Mouse (Mus musculus) telencephalon, adult 2 months (tissue): ENCODE measurements around the gene Zeb2.
"Not testable (repeated sequence)": the region's sequence is repeated elsewhere in the genome, so short reads cannot be mapped to it uniquely, and the experiment has no call there.

Source experiments
- DNase-seq: peaks from one replicate; pipeline ENCODE4 v3.0.0-alpha.2; 2011; ENCODE audit warnings: low read depth, low spot score

Gene Zeb2

DNA sequence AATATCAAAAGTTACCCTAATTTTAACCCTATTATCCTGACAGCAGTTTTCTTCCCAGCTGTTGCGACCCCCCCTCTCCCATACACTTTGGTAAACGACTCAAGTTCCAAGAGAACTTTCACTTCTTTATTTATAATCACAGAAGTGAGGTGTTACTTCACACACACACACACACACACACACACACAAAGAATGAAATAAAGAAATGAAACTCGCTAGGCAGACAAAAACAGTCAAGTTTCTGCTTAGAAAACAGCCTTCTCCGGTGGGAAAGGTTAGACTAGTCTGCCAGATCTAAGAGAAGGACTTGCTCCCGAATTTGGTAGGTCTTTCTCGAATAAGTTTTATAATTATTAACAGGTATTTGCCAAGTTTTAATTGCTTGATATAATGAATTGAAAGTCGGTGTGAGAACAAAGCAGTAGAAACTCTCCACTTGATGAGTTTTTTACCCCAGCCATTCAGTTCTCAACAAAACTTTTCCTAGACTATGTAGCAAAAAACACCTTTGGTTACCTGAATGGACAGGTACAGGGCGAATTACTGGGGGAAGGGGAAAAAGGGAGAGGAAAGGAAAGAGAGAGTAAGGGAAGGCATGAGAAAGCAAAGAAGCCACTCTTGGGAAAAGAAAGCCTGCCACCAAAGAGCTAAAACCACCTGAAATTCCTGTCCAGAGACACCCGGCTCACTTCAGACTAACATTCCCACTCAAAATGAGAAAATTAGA, 5.0 kb downstream of the Zeb2 start:
- DNase-seq = no peak

DNA sequence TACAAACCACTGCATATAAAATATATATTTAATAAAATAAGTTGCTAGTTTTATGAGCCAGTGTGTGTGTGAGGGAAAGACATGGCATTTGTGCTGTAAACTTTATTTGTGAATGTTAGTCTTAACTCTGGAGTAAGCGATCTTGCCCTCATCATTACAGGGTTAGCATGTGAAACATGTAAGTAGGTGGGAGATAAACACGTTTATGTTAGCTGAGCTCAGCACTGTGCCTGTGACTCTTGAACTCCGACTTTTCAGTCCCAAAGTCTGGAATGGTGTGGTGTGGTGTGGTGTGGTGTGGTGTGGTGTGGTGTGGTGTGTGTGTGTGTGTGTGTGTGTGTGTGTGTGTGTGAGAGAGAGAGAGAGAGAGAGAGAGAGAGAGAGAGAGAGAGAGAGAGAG, 5.6 kb downstream of the Zeb2 start:
- not testable (repeated sequence) for DNase-seq

DNA sequence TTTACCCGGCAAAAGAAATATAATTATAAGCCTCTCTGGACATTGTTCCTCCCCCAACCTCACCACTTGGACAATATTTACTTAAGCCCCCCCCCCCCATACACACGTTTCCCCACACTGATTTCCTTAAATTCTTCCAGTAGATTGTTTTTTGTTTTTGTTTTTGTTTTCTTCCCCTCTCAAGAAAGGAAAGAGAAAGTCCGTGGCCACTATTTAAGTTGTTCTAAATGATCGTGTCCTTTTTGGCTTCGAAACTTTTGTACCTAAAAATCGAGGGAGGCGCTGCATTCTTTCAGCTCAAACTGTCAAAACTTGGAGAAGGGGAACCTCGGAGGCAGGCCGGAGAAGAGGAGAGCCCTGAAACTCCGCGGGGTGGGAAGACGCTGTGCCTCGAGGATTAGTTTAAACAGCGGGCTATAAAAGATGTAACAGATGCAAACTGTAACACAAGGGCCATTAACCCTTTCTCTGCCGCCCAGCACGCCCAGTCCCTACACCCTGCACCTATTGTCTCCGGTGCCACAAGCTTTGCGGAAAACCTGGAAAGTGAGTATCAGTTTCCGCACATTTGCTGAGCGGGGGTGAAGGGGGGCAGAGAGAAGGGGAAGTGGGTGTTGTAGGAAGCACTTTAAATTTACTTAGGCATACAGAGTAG, 6.3 kb downstream of the Zeb2 start:
- no peak for DNase-seq

DNA sequence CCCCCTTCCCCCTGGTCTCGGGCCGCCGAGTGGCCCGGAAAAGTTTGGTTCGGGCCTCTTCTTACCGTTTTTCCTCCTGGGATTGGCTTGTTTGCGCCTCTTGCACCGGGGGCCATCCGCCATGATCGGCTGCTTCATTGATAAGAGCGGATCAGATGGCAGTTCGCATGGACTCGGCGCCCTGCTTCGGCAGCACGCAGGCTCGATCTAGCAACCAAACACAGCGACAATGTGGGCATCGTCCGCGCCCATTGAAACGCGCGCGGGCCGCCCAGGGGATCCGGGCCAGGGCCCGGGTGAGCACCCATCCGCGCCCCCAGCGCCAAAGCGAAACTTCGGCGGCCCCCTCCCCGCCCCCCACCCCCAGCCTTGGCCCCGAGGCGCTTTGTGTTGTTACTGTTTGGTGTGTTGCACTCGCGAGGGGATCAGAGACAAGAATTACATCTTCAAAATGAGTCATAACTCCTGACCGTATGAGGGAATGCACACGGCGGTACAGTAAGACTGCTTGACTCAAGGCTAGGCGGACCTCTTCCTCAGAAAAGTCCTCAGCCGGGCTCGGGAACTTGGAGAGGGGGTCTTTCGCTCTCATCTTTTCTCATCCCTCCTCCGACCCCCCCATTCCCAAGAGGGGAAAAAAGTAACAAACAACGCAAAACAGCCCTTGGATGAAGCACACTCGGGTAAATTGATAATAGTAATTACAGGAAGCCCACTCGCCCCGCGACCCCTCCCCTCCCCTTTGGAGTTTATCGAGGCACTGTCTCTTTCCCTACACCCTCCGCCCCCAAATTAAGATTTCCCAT, 7.0 kb downstream of the Zeb2 start:
- DNase-seq = no peak

DNA sequence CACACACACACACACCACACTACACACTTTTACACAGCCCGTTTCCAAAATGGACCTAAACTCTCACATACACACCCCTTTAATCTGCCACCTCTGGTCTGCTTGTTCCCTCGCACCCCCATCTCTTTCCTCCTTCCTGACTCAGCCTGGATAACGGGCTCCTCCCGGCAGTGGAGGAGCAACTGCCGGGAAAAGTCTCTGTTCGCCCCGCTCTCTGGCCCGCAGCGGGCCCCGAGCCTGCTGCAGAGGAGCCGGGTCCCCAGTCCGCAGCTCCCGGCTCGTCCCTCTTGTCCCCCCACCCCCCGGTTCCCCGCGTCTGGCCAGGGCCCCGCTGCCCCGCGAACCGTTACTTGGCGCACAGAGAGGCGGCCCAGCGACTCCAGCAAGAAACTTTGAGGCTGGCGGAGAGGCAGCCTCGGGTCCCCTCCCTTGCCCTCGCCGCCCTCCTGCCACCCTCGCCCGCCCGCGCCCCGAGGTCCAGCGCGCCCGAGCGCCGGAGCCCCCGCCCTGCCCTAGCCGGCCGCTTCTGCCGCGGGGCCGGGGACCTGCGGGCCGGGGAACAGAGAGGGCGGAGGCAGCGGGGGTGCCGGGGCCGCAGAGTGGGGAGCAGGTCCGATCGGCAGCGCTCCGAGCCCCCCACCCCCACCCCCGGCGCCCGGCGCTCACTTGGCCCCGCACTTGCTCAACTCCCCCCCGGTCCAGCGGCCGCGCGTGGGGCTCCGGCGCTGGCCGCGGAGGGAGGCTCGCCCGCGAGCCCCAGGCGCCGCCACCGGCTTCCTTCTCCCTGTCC, 7.8 kb downstream of the Zeb2 start:
- no peak for DNase-seq

DNA sequence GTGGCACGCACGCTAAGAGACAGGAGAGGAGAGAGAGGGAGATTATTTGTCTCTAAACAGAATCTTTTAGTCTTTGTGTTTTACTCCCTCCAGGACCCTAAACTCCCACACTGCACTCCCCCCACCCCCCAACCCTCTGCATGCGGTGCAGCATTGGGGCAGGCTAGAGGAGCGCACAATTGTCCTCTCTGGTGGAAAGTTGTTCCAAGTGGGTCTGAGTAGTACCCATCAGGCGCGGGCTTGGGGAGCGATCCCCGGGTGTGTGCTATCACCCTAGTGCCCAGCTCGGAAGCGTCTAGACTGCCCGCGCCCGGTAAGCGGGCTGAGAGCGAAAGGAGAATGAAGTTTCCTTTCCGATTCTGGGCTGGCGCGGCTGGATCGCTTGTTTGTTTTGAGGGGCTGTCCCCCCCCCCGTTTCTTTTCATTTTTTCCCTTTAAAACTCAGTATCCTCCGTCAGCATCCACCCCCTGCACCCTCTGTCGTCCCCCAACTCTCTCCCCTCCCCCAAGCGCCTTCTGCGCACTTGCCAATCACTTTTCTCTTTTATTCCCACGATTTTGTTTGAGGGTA, 8.6 kb downstream of the Zeb2 start:
- DNase-seq = no peak

DNA sequence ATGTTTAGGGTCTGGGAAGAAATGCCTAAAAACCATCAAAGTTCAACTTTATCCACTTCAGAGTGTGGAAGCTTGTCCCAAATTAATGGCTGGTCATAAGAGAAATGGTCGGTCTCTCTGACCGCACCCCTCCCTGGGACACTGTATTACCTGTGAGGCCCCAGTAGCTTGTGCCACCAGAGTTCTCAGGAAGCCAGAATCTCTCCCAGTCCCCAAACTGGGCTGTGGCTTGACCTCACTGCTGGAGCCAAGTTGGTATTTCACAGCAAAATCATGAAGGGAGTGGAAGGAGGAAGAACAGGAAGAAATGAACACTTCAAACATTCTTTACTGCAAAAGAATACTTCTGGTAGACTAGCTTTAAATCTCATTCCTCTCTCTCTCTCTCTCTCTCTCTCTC, 9.6 kb downstream of the Zeb2 start:
- DNase-seq = no peak

DNA sequence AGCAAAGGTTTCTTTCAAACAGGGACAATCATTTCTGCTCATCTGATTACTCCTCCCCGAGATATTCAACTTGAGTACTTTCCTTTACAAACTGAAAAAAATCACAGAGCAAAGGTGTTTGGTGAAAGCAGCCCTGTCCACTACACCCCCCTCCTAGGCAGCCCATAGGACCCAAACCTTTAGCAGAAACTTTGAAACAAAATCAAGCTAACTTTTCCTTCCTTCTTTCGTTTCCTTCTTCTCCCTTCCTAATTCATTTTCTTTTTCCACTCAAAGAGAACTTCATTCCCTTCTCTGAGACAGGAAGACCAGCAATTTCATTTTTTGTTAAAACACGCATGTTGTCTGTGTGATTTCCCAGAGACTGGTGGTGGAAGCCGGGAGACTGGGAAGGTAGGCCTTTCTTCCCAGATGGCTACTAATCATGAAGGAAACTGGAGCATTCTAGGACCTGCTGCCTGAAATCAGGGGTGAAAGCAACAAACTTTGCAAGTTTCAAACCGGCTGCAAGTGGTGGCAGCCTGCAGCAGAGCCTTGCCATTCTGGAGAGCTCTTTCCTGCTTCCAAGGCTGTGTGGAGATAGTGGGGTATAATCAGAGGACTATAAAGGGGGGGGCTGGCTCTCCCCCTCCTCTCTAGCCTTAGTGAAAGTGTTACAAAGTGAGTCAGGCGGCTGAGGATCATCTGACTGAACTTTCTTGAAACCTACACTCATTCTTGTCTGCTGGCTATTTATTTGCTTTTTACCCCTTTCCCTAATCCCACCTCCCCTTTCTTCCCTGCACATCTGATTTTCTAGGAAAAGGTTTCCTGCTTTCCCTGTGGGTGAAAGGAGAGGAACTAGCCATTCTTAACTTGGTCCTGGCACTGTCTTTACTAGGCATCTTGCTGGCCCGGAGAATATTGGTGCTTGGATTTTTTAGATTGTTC, 11.0 kb downstream of the Zeb2 start:
- no peak for DNase-seq

DNA sequence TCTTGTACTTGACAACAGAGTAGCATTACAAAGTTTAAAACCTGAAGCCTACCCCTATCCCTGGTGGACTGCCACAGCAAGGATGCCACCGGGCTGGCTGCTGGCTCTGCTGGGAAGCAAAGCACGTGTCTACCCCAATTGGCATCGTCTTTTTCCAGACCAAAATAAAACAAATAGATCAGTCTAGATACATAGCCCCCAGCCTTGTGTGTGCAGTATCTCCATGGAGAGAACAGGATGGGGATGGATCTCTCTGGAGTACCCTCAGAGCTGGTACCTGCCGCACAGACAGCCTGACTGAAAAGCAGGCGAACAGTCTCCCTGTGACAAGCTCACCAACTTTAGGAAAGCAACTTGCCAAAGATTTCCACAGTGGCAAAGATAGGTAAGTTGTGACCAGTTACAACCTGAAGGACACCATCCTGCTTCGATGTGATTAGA, 11.9 kb downstream of the Zeb2 start:
- DNase-seq = no peak

DNA sequence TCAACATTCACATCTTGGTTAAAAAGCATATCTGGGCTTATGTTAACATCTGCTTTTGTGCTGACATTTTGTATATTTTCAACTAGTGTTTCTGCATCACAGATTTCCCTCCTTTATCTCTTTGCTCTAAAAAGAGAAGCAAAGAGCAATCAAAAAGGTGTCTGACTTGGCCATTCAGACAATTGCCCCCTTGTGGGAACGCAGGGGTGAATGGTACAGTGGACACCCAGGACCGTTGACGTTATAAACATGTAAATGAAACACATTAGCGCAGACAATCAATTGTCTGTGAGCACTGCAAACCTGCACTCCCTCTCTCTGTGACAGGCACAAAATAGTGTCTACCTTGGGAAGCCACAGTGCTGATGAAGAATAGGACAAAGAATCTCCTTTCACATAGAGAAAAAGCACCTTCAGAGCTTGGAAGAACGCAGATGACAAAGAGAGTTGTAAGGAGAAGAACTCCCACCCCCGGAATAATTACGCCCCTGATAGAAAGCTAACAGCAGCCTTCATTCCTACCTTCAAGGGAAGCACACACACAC, 12.6 kb downstream of the Zeb2 start:
- no peak for DNase-seq

DNA sequence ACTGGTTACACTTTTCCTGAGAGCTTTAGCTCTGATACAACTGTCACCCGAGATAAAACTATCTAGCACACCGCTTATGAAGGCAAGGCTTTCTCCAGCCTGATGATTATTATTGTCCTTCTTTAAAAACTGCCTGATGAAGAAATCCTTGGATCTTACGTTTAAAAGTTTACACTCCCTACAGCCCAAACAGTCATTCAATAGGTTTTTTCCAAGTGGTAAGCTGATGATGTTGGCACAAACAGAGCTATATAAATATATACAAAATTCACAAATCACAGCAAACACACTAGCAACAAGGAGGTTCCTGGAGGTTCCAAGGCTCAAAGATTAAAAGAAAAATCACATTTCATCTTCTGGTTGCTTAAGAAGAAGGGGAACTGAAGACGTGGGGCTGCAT, 13.1 kb downstream of the Zeb2 start:
- no peak for DNase-seq

DNA sequence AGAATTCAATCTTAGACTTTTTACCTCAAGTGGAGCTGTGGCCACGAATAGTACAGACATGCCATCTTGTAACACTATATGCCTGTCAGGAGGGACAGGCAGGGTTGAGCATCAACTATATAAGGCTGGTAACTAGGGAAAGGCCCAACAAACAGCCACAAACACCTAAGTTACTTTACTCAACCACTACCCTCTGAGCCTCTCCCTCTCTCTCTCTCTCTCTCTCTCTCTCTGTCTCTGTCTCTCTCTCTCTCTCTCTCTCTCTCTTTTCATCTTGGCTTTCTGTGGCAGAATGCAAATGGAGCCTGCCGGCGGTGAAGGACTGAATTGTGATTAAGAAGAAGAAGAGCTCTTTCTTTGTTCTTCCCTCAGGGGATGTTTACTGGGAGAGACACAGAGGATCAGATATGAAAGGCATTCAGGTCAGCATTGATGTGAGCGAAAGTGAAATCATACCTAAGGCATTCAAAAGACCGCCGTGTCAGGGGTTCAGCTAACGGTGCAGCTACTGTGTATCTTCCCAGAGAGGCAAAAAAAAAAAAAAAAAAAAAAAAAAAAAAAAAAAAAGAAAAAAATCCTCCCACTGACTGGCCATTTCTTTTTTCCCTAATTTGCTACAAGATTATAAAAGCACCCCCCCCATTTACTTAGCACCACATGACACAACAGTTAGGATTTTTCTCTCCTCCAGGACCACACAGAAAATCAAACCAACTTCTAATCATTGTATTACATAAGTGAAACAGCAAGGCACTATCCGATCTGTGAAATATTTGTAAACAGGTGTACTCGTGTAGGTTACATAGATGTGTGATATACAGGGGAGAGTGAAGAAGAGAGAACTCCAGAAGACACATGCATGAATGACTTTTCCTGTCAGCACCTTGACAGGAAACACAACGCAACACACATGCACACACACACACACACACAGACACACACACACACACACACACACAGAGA, 13.9 kb downstream of the Zeb2 start:
- DNase-seq = no peak

DNA sequence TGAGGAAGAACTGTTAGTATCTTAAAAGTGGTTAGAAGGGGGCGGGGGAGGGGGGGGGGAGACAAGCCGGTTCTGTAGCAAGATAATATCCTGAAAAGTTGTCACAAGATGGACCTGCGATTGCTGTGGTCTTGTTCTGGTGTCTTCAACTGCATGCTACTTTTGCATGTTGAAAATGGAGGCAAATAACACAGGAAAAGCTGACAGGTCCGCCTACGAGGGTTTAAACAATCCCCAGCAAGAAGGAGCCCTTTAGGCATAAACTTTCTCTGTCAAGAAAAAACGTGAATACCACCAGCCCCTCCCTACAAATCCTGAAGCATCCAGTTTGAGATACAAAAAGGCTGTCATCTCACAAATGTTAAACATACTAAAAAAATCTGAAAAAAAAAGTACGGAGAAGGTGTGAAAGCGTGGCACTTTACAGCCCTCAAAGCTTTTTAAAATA, 15.0 kb downstream of the Zeb2 start:
- peak; percentile 85 for DNase-seq

DNA sequence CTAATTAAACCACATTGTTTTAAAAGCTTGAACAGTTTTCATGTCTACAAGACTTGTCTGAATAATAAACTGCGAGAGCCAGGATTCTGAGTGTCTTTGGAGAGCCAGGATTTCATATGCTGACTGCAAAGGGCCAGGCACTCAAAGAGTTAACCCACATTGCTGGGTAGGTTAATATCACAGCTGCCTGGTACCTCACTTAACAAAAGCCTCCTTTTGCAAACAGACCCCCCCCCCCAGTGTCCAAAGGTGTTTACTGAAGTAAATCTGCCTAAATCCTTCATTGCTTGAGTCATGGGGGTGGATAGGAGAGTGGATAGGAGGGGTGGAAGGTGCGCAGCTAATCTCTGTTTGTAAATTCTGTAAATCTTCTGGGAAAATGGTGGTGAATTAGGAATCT, 15.6 kb downstream of the Zeb2 start:
- DNase-seq = no peak

DNA sequence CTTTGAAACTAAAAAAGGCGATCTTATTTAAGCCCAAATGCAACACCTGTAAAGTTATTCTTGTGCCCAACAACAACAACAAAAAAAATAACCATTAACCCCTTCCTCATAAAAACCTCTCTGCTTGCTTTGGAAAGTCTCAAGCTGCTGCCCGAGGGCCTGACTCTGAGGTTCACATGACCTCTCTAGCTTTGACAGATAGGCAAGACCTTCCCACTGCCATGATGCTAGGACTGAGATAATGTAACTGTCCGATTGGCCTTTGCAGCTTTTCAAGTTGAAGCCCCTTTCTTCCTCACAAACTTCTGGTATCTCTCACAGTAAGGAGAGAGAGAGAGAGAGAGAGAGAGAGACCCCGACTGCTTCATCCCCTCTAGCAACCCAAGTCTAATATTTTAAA, 16.2 kb downstream of the Zeb2 start:
- no peak for DNase-seq

DNA sequence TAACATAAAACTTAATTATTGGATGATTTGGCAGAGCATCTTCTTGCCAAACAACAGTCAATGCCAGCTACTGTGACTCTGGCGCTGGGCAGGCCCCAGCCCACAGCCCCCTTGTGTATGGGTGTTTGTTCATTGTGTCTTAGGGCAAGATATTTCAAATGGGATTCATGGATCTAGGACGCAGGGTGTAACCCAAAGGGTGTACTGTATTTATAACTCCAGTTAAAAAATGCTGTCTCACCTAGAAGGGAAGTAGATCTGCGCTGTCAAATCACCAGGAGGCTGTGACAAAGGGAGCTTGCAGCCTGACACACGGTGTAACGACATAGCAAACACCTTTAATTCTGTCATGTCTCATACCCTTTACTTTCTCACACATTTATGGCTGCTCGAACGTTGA, 16.6 kb downstream of the Zeb2 start:
- no peak for DNase-seq

DNA sequence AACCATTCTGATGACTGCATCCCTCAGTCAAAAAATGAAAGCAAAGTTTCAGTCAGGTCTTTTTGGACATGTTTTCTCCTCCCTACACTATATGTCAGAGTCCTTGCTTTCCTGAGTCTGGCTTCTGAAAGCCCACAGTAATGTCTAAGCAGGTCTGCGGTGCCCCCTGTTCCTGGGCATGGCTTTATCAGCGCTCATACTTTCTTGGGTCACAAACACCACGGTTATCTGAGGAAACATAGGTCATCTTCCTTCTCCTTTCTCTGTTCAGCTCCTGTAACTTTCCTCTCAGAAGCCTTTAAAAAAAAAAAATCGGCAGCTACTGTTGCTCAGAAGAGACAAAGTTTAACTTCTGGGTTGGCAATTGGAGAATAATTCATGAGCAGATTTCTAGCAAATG, 17.2 kb downstream of the Zeb2 start:
- no peak for DNase-seq

DNA sequence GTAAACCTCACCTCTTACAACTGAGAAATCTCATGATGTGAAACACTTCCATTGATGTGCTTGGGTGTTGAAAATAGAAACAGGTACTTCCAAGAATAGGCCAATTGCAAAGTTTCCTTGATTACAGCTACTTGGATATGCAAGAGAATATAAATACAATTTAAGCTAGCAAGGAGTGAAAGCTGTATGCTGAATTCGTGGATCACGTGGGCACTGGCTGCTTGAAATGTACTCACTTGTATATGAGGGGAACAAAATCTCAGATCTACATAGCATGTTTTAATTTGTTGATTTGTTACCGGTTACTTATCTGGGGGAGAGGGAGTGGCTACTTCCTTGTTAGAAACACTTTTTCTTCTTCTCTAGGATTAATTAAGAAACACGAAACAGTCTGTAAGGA, 18.1 kb downstream of the Zeb2 start:
- no peak for DNase-seq

DNA sequence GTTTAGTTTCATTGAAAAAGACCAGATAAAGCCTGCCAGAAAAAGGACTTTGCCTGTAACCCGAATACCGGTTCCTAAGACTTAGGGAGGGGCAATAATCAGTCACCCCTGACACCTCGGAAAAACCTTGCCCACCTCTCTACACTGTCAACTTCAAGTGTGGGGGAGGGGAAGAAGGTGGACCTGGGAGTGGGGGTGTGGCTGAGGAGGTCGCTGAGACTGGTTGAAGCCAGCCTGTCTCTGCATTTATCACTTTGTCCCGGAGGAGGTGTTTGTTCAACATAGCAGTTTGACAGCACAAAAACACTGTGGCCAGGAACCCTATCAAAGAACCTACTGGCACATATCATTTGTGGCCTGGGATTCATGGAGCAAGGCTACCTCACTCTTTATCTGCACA, 19.2 kb downstream of the Zeb2 start:
- DNase-seq = no peak
